Mouse (Mus musculus): ENCODE measurements around the gene Car8.
"Not testable (repeated sequence)": the region's sequence is repeated elsewhere in the genome, so short reads cannot be mapped to it uniquely, and the experiment has no call there.

Car8 gene

DNA sequence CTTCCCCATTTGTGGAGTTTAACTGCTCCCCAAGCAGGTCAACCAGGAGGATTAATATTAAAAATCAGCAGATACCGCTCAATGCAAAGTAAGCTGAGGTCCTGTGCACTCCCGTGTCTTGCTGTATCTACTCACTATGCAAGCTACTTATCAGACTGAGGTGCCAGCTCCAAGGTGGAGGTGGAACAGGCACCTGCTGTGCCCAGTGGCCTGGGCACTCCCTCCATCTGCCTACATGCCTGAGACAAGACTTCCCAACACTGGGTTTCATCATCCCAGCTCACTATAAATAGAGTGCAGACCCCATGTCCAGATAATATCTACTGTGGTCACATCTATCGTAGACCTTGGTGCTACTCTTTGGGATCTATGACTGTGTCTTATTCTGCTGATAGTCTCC, 127.0 kb downstream of the Car8 start:
- no peaks in the 10 kb centered on the region for H3K27me3 ChIP-seq (ENCODE audit: insufficient read depth, low read length)
- TF ChIP-seq POU5F1 (IDR thresholded peaks at IDR 0.05; ENCODE audit: borderline replicate concordance, low read length), result no peak
- TF ChIP-seq NANOG (IDR thresholded peaks at IDR 0.05; ENCODE audit: borderline replicate concordance, low read length), result no peak
- TF ChIP-seq CTCF (conservative IDR thresholded peaks at IDR 0.05; ENCODE audit: low read length), result no peak
- no peaks in the 10 kb centered on the region for H3K36me3 ChIP-seq (ENCODE audit: insufficient read depth, low read length)
- peaks cover 54% of the 10 kb centered on the region for H3K9me3 ChIP-seq (ENCODE audit: low read length)
- H3K4me3 ChIP-seq (replicated peaks; ENCODE audit: low read length), result no peak overlapping the region
- H3K4me1 ChIP-seq (replicated peaks; ENCODE audit: low read depth, low read length), result peaks cover 3% of the 10 kb centered on the region

DNA sequence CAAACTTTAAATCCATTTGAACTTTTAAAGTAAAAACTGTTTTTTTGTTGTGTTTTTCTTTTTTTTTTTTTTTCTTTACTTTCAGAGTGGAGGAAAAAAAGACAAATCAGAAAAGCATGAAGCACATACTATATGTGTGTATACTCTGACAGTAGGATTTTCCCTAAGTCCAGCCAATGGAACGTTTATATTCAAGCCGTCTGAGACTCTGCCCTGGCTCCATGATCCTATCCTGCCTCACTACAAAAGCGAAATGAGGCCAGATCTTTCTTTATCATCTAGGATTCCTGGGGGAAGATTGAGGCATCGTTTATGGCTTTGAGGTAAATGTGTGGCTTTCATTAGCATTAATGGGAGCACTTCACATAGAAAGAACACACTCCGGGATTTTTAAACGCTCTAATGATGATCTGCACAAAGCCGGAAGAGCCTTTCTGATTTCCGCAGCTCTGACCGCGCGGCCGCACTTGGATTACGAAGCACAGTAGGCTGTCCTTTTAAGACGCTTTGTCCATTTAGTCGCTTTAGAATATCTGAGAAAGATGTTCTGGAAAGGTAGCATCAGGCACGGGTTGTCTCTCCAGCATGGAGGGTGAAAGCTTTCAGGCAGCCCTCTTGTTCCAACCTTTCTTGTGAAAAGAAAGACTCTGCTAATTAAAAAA, 128.8 kb downstream of the Car8 start:
- Histone ChIP-seq H3K36me3 (ENCODE audit: insufficient read depth, low read length) (no peaks in the 10 kb centered on the region), H3K4me1 (replicated peaks; ENCODE audit: low read depth, low read length) (peaks cover 6% of the 10 kb centered on the region), H3K27me3 (ENCODE audit: insufficient read depth, low read length) (no peaks in the 10 kb centered on the region), H3K9me3 (ENCODE audit: low read length) (peaks cover 35% of the 10 kb centered on the region), H3K4me3 (replicated peaks; ENCODE audit: low read length) (no peak overlapping the region)
- TF ChIP-seq NANOG (IDR thresholded peaks at IDR 0.05; ENCODE audit: borderline replicate concordance, low read length) (peak; percentile 49), POU5F1 (IDR thresholded peaks at IDR 0.05; ENCODE audit: borderline replicate concordance, low read length) (no peak), CTCF (conservative IDR thresholded peaks at IDR 0.05; ENCODE audit: low read length) (no peak)

DNA sequence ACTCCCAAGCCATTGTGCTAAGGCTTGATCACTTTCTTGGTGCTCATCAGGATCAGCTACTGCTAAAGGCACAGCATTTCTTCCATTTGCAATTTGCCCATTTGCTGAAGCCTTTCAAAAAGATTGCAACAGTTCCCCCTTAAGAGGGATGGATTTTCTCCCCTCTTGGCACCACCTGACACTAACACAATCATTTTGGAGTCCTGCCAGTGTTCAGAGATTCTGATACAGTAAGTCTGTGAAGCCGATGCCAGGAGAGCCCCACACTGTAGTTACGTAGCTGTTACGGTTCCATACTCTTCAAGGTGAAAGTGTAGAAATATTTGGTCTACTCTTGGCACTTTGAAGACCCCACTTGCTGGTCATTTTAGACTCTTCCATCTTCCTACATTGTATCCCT, 137.4 kb downstream of the Car8 start:
- no peak overlapping the region for H3K4me3 ChIP-seq (replicated peaks; ENCODE audit: low read length)
- no peaks in the 10 kb centered on the region for H3K36me3 ChIP-seq (ENCODE audit: insufficient read depth, low read length)
- H3K27me3 ChIP-seq (ENCODE audit: insufficient read depth, low read length), result no peaks in the 10 kb centered on the region
- no peaks in the 10 kb centered on the region for H3K9me3 ChIP-seq (ENCODE audit: low read length)
- H3K4me1 ChIP-seq (replicated peaks; ENCODE audit: low read depth, low read length), result peaks cover 12% of the 10 kb centered on the region
- TF ChIP-seq NANOG (IDR thresholded peaks at IDR 0.05; ENCODE audit: borderline replicate concordance, low read length) (no peak), CTCF (conservative IDR thresholded peaks at IDR 0.05; ENCODE audit: low read length) (no peak), POU5F1 (IDR thresholded peaks at IDR 0.05; ENCODE audit: borderline replicate concordance, low read length) (no peak)

DNA sequence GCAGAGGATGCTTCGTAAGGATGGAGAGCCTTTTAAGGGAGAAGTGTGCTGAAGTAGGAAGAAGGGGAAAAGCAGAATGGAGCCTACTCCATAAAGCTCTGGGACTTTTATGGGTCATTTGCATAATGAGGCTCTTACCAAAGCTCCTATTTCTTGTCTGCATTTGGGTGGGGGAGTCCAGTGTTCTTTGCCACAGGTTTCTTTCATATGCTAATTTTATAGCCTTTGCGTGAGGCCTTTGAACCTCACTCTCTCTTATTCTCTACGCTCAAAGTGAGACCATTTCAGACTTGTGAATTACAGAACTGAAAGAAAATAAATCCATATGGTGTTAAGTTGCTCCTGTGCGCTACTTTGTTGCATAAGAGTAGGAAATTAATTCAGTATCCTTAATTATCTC, 140.8 kb downstream of the Car8 start:
- Histone ChIP-seq H3K9me3 (ENCODE audit: low read length) (peaks cover 21% of the 10 kb centered on the region), H3K4me1 (replicated peaks; ENCODE audit: low read depth, low read length) (peaks cover 12% of the 10 kb centered on the region), H3K36me3 (ENCODE audit: insufficient read depth, low read length) (no peaks in the 10 kb centered on the region), H3K4me3 (replicated peaks; ENCODE audit: low read length) (no peak overlapping the region), H3K27me3 (ENCODE audit: insufficient read depth, low read length) (no peaks in the 10 kb centered on the region)
- TF ChIP-seq NANOG (IDR thresholded peaks at IDR 0.05; ENCODE audit: borderline replicate concordance, low read length) (no peak), POU5F1 (IDR thresholded peaks at IDR 0.05; ENCODE audit: borderline replicate concordance, low read length) (no peak; the same call in none of the 2 replicates), CTCF (conservative IDR thresholded peaks at IDR 0.05; ENCODE audit: low read length) (no peak)

DNA sequence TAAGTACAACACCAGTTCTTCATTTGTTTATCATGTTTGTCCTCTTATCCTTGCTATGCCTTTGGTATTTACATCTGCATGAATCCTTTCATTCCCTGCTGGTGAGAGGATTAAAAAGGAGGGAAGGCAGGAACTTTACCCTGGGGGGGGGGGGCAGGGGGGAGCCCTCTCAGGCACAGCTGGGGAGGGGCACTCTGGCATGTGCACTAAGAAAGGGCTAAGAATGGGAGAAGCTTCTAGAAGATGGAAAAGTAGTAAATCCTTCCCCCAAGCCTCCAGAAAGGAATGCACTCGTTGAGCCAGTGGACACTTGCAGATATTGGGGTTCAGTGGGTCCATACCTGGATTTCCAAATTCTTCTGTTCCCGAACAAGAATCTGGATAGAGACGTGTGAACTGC, 141.2 kb downstream of the Car8 start:
- H3K9me3 ChIP-seq (ENCODE audit: low read length), result peaks cover 23% of the 10 kb centered on the region
- H3K36me3 ChIP-seq (ENCODE audit: insufficient read depth, low read length), result no peaks in the 10 kb centered on the region
- H3K4me3 ChIP-seq (replicated peaks; ENCODE audit: low read length), result no peak overlapping the region
- no peaks in the 10 kb centered on the region for H3K27me3 ChIP-seq (ENCODE audit: insufficient read depth, low read length)
- H3K4me1 ChIP-seq (replicated peaks; ENCODE audit: low read depth, low read length), result peaks cover 12% of the 10 kb centered on the region
- no peak for TF ChIP-seq POU5F1 (IDR thresholded peaks at IDR 0.05; ENCODE audit: borderline replicate concordance, low read length)

DNA sequence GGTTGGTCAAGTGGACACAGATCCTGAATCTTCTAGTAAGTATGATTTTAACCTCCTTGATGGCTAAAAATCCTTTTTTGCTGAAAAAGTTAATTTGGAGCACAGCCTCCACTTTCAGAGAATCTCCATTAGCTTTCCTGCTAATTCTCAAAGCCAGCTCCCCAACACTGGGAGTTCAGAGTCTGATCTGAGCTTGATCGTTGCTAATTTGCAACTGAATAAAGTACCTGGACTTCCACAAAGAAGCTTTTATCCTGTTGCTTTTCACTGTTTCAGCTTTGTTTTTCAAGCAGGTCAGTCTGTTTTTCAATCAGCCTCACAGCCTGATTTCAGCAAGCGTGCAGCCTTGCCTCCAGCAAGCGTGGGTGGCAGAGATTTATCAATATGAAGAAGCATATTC, 145.3 kb downstream of the Car8 start:
- Histone ChIP-seq H3K9me3 (ENCODE audit: low read length) (peaks cover 50% of the 10 kb centered on the region), H3K4me1 (replicated peaks; ENCODE audit: low read depth, low read length) (peaks cover 12% of the 10 kb centered on the region)
- peak; percentile 76; the same call in 1 of the 2 replicates for TF ChIP-seq NANOG (IDR thresholded peaks at IDR 0.05; ENCODE audit: borderline replicate concordance, low read length)
- not testable (repeated sequence) for H3K36me3 ChIP-seq (ENCODE audit: insufficient read depth, low read length); H3K4me3 ChIP-seq (replicated peaks; ENCODE audit: low read length); H3K27me3 ChIP-seq (ENCODE audit: insufficient read depth, low read length)
